Mouse (Mus musculus) frontal cortex, adult 2 months (tissue): ENCODE measurements at regions not wholly inside any gene's neighbourhood (a gene's known extent, or its start where the extent isn't known, plus 50 kb on each side); places are given as distances from the start of the nearest gene placed in this dataset.

ENCODE experiments used
- DNase-seq, 2 experiments: peaks; one replicate each; pipeline ENCODE4 v3.0.0; 2022; ENCODE audit warnings: low spot score in 1 of 2; ENCODE audit errors: extremely low spot score in 1 of 2

DNA sequence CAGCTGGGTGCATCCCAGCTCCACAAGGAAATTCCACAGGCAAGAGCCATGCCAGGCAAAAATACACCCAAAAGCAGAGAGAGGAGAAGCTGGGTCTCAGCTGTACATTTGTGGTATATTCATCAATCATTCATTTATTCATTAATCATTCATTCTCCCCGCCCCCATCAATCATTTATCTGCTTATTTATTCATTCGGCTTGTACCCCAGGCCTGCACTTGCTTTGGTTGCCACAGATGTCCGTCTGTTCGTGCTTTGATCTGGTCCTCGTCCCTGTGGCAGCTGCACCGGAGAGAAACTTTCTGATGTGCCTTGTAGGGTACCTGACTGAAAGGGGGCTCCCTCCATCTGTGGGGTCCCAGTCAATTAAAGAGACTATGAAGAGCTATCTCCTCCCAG lies 87.2 kb upstream of the Pkdcc start:
- no peak for DNase-seq

GRCm38 (mm10) chr17:83128843-83129544 lies 86.1 kb upstream of the Pkdcc start:
- peak; percentile 15 to 71 for DNase-seq

GRCm38 (mm10) chr17:83129658-83130057 lies 85.4 kb upstream of the Pkdcc start:
- DNase-seq, result no peak

DNA sequence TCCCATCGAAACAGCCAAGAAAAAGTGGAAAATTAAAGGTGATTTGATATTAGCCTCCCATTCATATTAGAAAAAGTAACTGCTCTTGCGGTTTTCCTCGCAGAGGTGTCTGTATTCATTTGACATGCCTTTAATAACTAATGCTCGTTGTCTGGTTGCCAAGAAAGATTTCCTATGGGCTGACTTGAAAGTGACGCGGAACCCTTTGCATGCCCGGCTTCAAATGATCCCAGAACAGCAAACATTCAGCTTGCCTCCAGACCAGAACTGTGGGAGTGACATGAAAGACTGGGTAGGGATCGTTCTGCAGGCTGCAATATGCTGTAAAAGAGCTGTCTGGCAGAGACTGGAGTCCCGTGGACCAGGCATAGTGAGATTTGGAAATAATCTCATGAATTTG lies 81.9 kb upstream of the Pkdcc start:
- no peak for DNase-seq

DNA sequence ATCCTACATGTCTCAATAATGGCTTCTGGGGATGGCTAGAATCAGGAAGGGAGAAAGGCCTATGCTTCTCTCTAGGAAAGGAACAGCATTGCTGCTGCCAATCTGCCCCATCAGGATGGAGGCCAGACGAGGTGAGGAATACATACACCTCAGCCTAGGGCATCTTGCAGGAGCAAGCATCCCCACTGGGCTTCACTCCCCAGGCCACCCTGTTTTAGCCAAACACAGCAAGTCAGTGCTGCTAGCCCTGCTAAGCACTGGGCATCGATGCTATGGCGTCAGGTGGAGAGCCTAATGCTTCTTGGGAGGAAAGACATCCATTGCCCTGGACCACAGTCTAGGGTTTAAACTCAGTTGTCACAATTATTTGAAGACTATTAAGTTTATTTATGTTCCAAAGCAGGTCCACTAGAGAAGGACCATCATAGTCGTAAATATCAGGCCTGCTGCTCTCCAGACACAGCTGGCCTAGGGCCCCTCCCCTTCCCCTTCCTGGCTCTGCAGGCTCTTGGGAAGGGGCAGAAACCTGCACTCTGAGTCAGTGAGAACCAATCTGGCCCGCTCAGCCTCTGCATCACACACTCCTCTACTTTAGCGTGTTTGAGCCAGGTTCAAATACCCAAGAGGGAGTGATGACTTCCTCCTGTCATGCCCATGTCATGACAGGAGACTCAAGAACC lies 79.5 kb upstream of the Pkdcc start:
- DNase-seq, result no peak

DNA sequence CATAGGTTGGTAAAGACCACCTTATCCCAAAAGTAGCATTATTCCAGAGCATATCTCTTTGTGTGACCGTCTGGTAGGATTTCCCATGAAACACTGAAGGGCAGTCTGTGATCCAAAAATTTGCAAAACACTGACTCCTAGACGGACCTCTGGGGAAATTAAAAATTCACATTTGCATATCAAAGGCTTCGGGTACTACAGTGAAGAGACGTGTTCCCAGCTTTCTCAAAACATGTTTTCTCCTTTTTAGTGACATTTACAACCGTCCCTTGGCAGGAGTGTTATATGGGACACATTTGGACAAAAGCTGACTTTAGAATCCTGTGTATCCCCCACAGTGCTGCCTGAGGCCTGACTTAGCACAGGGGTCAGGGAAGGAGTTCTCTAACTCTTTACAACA lies 78.8 kb upstream of the Pkdcc start:
- DNase-seq, result no peak

DNA sequence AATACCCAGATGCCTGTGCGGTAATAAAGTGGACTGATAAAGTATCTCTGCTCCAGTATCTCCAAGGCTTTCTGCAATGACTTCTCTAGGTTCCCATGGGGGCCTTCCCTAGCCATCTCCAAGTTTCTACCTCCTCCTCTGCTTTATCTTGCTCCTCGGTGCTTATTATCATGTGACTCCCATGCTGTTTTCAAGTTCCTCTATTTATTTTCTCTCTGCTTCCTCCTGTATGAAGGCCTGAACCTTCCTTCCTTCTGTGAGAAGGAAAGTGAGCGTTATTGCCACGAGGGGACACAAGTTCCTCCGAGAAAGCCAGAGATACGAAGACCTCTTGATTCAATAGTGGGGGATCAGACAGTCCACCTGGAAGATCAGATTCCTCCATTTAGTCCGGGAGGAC lies 77.4 kb upstream of the Pkdcc start:
- no peak for DNase-seq

DNA sequence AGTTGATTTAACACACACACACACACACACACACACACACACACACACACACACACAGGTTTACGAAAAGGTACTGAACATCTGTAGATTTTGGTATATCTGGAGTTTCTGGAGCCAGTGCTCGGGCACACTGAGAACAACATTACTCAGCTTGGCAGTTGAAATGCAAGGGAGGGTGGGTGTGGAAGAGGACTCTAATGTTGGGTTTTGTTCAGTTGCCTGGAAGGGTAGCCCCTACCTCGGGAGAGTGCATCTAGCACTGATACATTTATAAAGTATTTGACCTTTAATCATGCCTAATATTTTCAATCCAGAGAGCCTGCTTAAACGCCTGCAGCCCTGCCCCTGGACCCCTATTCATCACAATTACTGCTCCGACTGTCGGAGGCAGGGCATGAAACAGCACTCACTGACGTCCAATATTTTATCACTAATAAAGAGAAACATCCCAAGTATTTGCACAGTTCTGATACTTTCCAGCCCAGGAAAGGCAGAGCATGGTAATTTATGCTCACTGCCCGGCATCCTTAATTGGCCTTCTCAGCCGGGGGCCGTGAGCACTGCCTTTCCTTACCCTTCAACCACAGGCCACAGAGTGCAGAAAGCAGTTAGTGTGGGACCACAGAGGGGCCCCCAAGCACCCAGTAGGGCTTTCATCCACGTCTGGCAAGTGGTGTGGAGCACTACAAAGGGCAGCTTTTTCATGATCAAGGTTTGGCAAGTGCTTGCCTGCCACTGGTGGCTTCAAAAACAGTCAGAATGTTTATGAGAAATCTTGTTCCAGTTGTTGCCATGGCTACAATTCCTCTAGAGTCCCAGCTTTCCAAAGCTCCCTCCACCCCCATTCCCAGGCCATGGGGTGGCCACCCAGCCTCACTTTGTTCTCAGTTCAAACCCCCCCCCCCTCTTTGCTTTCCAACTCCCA lies 76.3 kb upstream of the Pkdcc start:
- DNase-seq, result no peak

DNA sequence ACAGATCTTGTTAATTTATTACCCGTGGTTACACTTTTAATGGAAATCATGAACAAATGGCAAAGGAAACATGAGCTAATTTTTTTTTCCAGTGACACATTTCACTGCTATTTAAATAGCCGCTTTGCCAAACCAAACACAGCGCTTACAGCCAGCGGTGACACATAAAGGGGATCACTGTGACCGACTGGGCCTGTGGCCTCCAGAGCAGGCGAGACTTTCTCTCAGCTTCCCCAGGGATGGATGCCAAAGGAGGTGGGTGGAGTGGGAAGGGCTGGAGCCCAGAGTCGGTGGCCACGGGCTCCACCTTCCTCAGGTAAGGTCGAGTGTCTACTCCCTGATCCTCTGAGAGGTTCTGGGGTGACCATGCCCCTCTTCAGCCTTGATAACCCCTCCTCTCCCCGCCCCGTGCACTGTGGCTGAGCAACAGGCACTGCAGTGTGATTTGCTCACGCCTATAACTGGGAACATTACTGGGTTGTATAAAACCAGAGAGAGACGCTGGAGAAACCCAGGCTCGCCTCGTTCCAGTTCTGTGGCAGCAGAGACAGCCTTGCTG lies 66.6 kb upstream of the Pkdcc start:
- no peak for DNase-seq

DNA sequence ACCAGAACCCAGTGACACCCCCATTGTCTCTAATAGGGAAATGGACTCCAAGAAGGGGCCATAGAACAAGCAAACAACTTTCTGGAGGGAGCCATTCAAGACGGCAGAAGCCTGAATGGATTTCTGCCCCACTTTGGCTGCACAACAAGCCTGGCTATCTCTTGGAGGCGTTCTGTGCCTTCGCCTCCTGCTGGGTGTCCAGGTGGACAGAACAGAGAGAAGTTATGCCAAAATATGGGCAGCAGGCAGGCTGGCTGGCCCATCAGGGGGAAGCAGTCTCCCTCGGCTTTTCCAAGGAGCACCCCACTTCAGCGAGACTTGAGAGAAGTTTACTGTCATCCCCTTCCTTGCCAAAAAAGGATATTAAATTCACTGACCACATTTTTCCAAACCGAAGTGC lies 65.8 kb upstream of the Pkdcc start:
- no peak for DNase-seq

DNA sequence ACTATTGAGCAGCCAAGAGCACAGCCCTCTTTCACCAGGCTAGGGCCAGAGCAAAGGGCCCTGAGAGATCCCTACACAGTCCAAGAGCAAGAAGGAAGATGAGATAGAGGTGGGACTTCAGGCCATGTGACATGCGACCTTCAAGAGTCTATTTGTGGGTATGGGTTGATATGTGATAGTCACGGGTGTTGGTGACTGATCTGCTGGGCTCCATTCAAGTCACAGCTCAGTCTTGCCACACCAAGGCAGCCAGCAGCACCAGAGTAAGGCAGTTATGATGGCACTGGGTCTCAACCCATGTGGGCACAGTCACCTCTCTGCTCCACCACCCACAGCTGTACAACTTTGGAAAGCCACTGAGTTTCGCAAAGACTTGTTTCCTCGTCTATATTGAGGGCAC lies 60.0 kb upstream of the Pkdcc start:
- no peak for DNase-seq

- DNase-seq, result no peak
Observed at GRCm38 (mm10) chr17:83156682-83157081, 58.4 kb upstream of the Pkdcc start.

DNA sequence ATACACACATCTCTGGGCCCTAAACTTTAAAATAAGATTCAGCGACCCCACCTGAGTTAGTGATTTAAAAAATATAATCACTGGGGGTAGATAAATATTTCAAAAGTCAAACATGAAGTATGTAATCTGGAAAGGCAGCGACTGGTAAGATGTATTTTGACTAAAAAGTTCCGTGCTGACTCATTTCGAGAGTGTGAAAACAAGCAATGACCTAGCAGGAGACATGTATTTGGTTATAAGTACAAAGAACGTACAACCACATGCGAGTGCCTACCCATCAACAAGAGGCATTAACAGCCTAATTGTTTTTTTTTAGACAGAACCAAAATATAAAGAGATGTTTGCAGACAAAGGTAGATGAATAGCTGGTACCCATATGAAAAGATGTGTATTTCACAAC lies 57.0 kb upstream of the Pkdcc start:
- DNase-seq, result no peak

GRCm38 (mm10) chr17:83158652-83159051 lies 56.4 kb upstream of the Pkdcc start:
- no peak for DNase-seq

- no peak for DNase-seq
Observed at GRCm38 (mm10) chr17:83159634-83160033, 55.5 kb upstream of the Pkdcc start.

DNA sequence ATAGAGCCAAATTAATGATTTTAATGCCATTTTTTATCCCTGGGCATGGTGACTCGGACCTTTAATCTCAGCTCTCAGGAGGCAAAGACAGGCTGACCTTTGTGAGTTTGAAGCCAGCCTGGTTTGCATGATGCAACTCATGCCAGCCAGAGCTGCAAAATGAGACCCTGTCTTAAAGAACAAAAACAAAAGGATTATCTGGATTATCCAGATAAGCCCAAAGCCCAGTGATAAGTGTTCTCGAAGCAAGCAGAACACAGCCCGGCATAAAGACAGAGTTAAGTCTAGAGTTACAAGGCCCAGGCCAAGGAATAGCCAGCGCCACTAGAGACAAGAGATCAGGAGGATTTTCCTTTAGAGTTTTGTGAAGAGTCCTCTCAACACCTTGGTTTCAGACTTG lies 54.8 kb upstream of the Pkdcc start:
- no peak for DNase-seq

DNA sequence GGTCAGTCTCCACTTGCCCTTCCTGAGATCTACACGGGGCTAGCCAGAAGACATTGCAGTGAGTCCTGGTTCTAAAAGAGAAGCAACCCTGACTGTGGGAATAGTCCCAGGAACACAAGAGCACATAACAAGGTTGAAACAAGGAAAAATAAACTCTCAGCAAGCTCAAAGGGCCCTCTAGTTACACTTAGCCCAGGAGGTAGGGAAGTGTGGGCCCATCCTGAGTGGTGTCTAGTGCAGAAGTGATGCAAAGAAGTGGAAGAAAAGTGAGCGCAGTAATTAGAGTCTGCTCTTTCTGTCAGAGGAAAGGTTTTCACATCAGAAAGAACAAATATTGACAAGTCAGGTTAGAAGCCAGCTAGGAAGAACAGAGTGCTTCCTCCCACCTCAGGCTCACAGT lies 53.4 kb upstream of the Pkdcc start:
- DNase-seq, result no peak

- no peak for DNase-seq
Observed at GRCm38 (mm10) chr17:83163952-83164560, 51.0 kb upstream of the Pkdcc start.

DNA sequence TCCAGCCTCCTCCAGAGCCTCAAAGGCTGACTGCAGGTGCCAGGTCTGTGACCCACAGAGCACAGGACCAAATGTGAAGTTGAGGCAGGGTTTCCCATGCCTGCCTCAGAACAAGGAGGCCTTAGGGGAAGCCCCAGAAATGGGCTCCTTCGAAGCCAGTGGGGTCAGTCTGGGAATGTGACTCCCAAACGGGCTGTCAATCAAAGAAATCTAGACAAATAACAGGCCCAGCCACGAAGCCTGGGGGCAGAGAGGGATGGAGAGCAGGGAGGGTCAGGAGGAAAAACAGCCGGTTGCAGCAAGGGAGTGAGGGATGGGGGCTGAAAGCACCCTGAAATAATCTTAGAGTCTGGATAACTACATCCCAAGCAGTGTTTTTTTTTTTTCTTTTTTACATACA lies 50.4 kb upstream of the Pkdcc start:
- no peak for DNase-seq

DNA sequence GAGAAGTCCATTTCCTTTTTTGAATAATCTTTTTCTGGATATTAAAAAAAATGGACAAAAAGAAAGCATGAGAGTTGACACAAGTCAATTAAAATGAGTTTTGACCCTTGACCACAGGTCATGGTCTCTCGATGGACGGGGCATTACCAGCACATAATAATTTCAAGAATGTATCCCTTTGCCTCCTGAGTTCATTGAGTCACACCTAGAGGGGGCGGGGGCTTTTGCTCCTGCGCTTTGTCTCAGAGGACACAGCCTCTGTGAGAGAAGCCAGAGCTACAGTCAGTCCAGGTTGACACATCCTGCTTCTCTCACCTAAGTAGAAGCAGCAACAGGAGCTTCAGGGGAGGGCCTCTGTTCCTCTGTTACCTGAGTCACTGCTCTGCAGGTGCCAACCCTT lies 50.0 kb upstream of the Pkdcc start:
- no peak for DNase-seq
